Mouse (Mus musculus): ENCODE results near the gene Ugt1a8. TPM values are rescaled to one million over a fixed set of nuclear protein-coding genes. Genes with fewer than 3 reads are reported as not detected.

The Ugt1a8 gene
- polyA plus RNA-seq, 1 experiment from 2014 or later = not detected

- H3K9ac ChIP-seq = no peak overlapping the region
- no peak overlapping the region for H3K4me2 ChIP-seq (replicated peaks)
- peaks cover 90% of the 10 kb centered on the region for H3K9me3 ChIP-seq
- no peaks in the 10 kb centered on the region for H3K4me1 ChIP-seq
- H3K27ac ChIP-seq = no peak overlapping the region
- no peak for ATAC-seq (ENCODE audit: insufficient number of reproducible peaks, insufficient read depth, low FRiP score, low TSS enrichment)
- H3K36me3 ChIP-seq = no peaks in the 10 kb centered on the region
- H3K27me3 ChIP-seq = no peaks in the 10 kb centered on the region
- no peak overlapping the region for H3K4me3 ChIP-seq
- WGBS = 69% methylated on average over 4 of the region's 4 CpGs
Measured at GRCm38 (mm10) chr1:88248658-88249057, 161.0 kb downstream of the Ugt1a8 start.

- Histone ChIP-seq H3K4me3 (no peak overlapping the region), H3K36me3 (no peaks in the 10 kb centered on the region), H3K4me1 (no peaks in the 10 kb centered on the region), H3K27ac (no peak overlapping the region), H3K9me3 (peaks cover 88% of the 10 kb centered on the region), H3K4me2 (replicated peaks) (no peak overlapping the region), H3K27me3 (no peaks in the 10 kb centered on the region), H3K9ac (no peak overlapping the region)
- no peak for ATAC-seq (ENCODE audit: insufficient number of reproducible peaks, insufficient read depth, low FRiP score, low TSS enrichment)
- WGBS = 78% methylated on average over 7 of the region's 7 CpGs
Measured at GRCm38 (mm10) chr1:88249596-88249995, 162.0 kb downstream of the Ugt1a8 start.

GRCm38 (mm10) chr1:88250023-88250422 lies 162.4 kb downstream of the Ugt1a8 start:
- 78% methylated on average over 5 of the region's 5 CpGs for WGBS
- no peak overlapping the region for H3K9ac ChIP-seq
- H3K36me3 ChIP-seq = no peaks in the 10 kb centered on the region
- no peak overlapping the region for H3K4me3 ChIP-seq
- H3K27me3 ChIP-seq = no peaks in the 10 kb centered on the region
- peaks cover 88% of the 10 kb centered on the region for H3K9me3 ChIP-seq
- no peak overlapping the region for H3K27ac ChIP-seq
- no peak for ATAC-seq (ENCODE audit: insufficient number of reproducible peaks, insufficient read depth, low FRiP score, low TSS enrichment)
- H3K4me1 ChIP-seq = no peaks in the 10 kb centered on the region
- no peak overlapping the region for H3K4me2 ChIP-seq (replicated peaks)

- Histone ChIP-seq H3K9ac (no peak overlapping the region), H3K9me3 (peaks cover 91% of the 10 kb centered on the region), H3K27ac (no peak overlapping the region), H3K4me3 (no peak overlapping the region), H3K4me1 (no peaks in the 10 kb centered on the region), H3K27me3 (no peaks in the 10 kb centered on the region), H3K36me3 (no peaks in the 10 kb centered on the region), H3K4me2 (replicated peaks) (no peak overlapping the region)
- 74% methylated on average over 8 of the region's 8 CpGs for WGBS
- ATAC-seq (ENCODE audit: insufficient number of reproducible peaks, insufficient read depth, low FRiP score, low TSS enrichment) = no peak
Measured at GRCm38 (mm10) chr1:88253106-88253505, 165.5 kb downstream of the Ugt1a8 start.

- ATAC-seq (ENCODE audit: insufficient number of reproducible peaks, insufficient read depth, low FRiP score, low TSS enrichment) = no peak
- Histone ChIP-seq H3K27me3 (no peaks in the 10 kb centered on the region), H3K4me2 (replicated peaks) (no peak overlapping the region), H3K36me3 (no peaks in the 10 kb centered on the region), H3K27ac (no peak overlapping the region), H3K4me1 (no peaks in the 10 kb centered on the region), H3K9ac (no peak overlapping the region), H3K4me3 (no peak overlapping the region), H3K9me3 (peaks cover 91% of the 10 kb centered on the region)
- 68% methylated on average over 6 of the region's 6 CpGs for WGBS
Measured at GRCm38 (mm10) chr1:88253540-88253939, 165.9 kb downstream of the Ugt1a8 start.

- Histone ChIP-seq H3K9ac (no peak overlapping the region), H3K9me3 (peaks cover 80% of the 10 kb centered on the region), H3K4me3 (no peak overlapping the region), H3K4me1 (no peaks in the 10 kb centered on the region), H3K27ac (no peak overlapping the region), H3K27me3 (no peaks in the 10 kb centered on the region), H3K4me2 (replicated peaks) (no peak overlapping the region), H3K36me3 (peaks cover 7% of the 10 kb centered on the region)
- ATAC-seq (ENCODE audit: insufficient number of reproducible peaks, insufficient read depth, low FRiP score, low TSS enrichment) = no peak
- WGBS = 87% methylated on average over 12 of the region's 12 CpGs
Measured at GRCm38 (mm10) chr1:88254793-88255465, 167.3 kb downstream of the Ugt1a8 start.

GRCm38 (mm10) chr1:88255466-88255857 lies 167.8 kb downstream of the Ugt1a8 start:
- Histone ChIP-seq H3K9me3 (peaks cover 79% of the 10 kb centered on the region), H3K4me2 (replicated peaks) (no peak overlapping the region), H3K9ac (no peak overlapping the region), H3K27me3 (no peaks in the 10 kb centered on the region), H3K27ac (no peak overlapping the region), H3K4me1 (no peaks in the 10 kb centered on the region), H3K4me3 (no peak overlapping the region), H3K36me3 (peaks cover 13% of the 10 kb centered on the region)
- 52% methylated on average over 2 of the region's 2 CpGs for WGBS
- ATAC-seq (ENCODE audit: insufficient number of reproducible peaks, insufficient read depth, low FRiP score, low TSS enrichment) = no peak

GRCm38 (mm10) chr1:88255989-88256754 lies 168.6 kb downstream of the Ugt1a8 start:
- no peaks in the 10 kb centered on the region for H3K27me3 ChIP-seq
- no peaks in the 10 kb centered on the region for H3K4me1 ChIP-seq
- no peak overlapping the region for H3K27ac ChIP-seq
- peaks cover 20% of the 10 kb centered on the region for H3K36me3 ChIP-seq
- H3K4me2 ChIP-seq (replicated peaks) = no peak overlapping the region
- H3K9ac ChIP-seq = no peak overlapping the region
- 76% methylated on average over 13 of the region's 13 CpGs for WGBS
- no peak for ATAC-seq (ENCODE audit: insufficient number of reproducible peaks, insufficient read depth, low FRiP score, low TSS enrichment)
- H3K4me3 ChIP-seq = no peak overlapping the region
- H3K9me3 ChIP-seq = peaks cover 73% of the 10 kb centered on the region

GRCm38 (mm10) chr1:88256886-88257663 lies 169.5 kb downstream of the Ugt1a8 start:
- H3K4me3 ChIP-seq = no peak overlapping the region
- no peak overlapping the region for H3K27ac ChIP-seq
- ATAC-seq (ENCODE audit: insufficient number of reproducible peaks, insufficient read depth, low FRiP score, low TSS enrichment) = no peak
- H3K9me3 ChIP-seq = peaks cover 70% of the 10 kb centered on the region
- no peak overlapping the region for H3K4me2 ChIP-seq (replicated peaks)
- H3K27me3 ChIP-seq = no peaks in the 10 kb centered on the region
- H3K4me1 ChIP-seq = no peaks in the 10 kb centered on the region
- H3K9ac ChIP-seq = no peak overlapping the region
- WGBS = 79% methylated on average over 10 of the region's 10 CpGs
- peaks cover 29% of the 10 kb centered on the region for H3K36me3 ChIP-seq

GRCm38 (mm10) chr1:88257681-88258080 lies 170.1 kb downstream of the Ugt1a8 start:
- no peaks in the 10 kb centered on the region for H3K27me3 ChIP-seq
- 81% methylated on average over 6 of the region's 6 CpGs for WGBS
- H3K4me3 ChIP-seq = no peak overlapping the region
- no peak overlapping the region for H3K9ac ChIP-seq
- ATAC-seq (ENCODE audit: insufficient number of reproducible peaks, insufficient read depth, low FRiP score, low TSS enrichment) = no peak
- H3K4me2 ChIP-seq (replicated peaks) = no peak overlapping the region
- H3K4me1 ChIP-seq = no peaks in the 10 kb centered on the region
- H3K36me3 ChIP-seq = peaks cover 35% of the 10 kb centered on the region
- H3K9me3 ChIP-seq = peaks cover 64% of the 10 kb centered on the region
- H3K27ac ChIP-seq = no peak overlapping the region

- 65% methylated on average over 6 of the region's 6 CpGs for WGBS
- Histone ChIP-seq H3K4me1 (no peaks in the 10 kb centered on the region), H3K4me3 (no peak overlapping the region), H3K27me3 (no peaks in the 10 kb centered on the region), H3K9ac (no peak overlapping the region), H3K9me3 (peaks cover 58% of the 10 kb centered on the region), H3K4me2 (replicated peaks) (no peak overlapping the region), H3K27ac (no peak overlapping the region), H3K36me3 (peaks cover 42% of the 10 kb centered on the region)
- ATAC-seq (ENCODE audit: insufficient number of reproducible peaks, insufficient read depth, low FRiP score, low TSS enrichment) = no peak
Measured at GRCm38 (mm10) chr1:88258361-88258760, 170.7 kb downstream of the Ugt1a8 start.

All from embryonic facial prominence, embryonic 12.5 days (tissue).